Mouse (Mus musculus) brown adipose tissue, adult 24 weeks (tissue): ENCODE results near the gene Fktn. TPM values are rescaled to one million over a fixed set of nuclear protein-coding genes. Genes with fewer than 3 reads are reported as not detected.
"Not testable (repeated sequence)": the region's sequence is repeated elsewhere in the genome, so short reads cannot be mapped to it uniquely, and the experiment has no call there.

ENCODE experiments used
- H3K27ac ChIP-seq: fragments of 200-500 bp; replicated peaks from 2 replicates; pipeline ENCODE4 v1.5.1; 2012; ENCODE audit warnings: low read depth, mild to moderate bottlenecking, low read length
- H3K4me1 ChIP-seq: fragments of 200-500 bp; 2 replicates; pipeline ENCODE4 v1.6.1; 2012; ENCODE audit warnings: low read length, mixed read lengths; ENCODE audit not compliant: control insufficient read depth, insufficient read depth, insufficient read length
- H3K4me3 ChIP-seq: fragments of 200-500 bp; 2 replicates; pipeline ENCODE4 v1.5.1; 2012; ENCODE audit warnings: low read depth, mild to moderate bottlenecking, low read length, moderate library complexity; ENCODE audit not compliant: insufficient read depth
- polyA plus RNA-seq: library from polyadenylated mRNA; stranded (reverse); fragments of >200 nt; gene quantifications from 2 replicates; pipeline ENCODE4 v1.2.4, GENCODE M21; 2012; ENCODE audit not compliant: missing spikeins, insufficient read depth, insufficient read length

The Fktn gene
- 21.2 and 22.3 TPM in 2 replicates for polyA plus RNA-seq

DNA sequence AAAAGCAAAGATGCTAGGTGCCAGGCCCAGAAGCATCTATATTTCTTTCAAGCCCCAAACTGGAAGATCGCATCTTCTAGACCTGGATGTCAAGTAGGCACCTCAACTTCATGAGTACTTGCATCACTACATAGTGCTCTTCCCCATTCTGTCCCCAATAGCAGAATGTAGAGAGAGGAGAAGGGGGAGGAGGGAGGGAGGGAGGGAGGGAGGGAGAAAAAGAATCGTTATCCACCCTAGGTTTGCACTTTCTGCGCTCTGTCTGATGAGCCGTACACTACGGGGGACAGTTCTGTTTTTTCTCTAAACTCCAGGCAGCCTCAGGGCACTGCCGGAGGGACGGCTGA lies at the start of gene Fktn:
Fktn (plus strand) TSS at position 295 of the 347 bp plus-strand sequence.
- H3K4me1 ChIP-seq: no peaks in the 10 kb centered on the region
- H3K4me3 ChIP-seq: peak within 1 kb of the TSS; percentile 97
- peak within 1 kb of the TSS; percentile 82 for H3K27ac ChIP-seq

DNA sequence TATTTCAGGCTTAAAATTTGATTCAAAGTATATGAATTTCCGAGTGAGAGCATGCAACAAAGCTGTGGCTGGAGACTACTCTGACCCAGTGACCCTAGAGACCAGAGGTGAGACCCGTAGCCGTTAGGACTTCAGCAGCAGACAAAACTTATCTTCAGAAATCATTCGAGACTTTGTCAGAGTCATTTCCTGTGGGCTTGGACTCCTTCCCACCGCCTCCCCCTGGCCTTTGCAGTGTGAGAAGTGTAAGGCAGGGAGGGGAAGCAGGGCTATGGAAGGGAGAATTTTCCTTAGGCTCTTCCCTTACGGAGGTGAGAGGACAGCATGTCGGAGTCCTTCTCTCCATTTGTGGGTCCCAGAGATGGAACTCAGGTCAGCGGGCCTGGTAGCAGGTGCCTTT lies 31.7 kb upstream of the Fktn start:
- Histone ChIP-seq H3K4me1 (no peaks in the 10 kb centered on the region), H3K27ac (no peak overlapping the region), H3K4me3 (no peak overlapping the region)

DNA sequence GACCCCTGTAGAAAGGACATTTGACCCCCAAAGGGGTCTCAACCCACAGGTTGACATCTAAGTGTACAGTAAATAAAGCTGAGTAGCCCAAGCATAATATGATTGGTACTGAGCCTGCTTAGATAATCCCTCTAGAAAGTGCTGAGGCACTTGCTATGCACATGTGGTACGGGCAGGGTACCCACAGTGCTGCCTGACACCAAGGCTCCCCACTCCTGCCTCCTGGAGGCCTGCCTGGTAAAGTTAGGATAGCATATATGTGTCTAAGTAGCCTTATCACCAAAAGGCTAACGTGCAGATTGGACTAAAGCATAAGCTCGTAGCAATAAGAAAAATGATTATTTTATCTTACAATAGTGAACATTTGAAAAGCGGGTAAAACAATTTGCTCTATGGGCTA lies 24.8 kb upstream of the Fktn start:
- Histone ChIP-seq H3K27ac (no peak overlapping the region), H3K4me1 (no peaks in the 10 kb centered on the region), H3K4me3 (no peak overlapping the region)

DNA sequence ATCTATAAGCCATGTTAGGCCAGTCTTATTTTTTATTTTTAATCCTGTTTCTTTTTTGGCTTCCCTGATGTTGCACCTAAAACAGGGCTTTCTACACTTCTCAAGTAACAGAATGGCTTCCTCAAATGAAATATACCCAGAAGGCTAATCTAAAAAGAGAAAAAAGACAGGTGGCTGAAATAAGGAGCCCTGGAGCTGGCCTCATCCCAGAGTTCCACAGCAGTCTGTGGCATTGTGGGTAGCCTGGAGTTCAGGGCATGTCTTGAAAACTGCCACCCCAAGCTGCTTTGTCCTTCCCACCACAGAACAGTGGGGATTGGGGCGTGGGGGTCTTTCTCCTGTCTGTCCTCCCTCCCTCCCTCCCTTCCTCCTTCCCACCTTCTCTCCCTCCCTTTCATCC lies 22.4 kb upstream of the Fktn start:
- Histone ChIP-seq H3K27ac (no peak overlapping the region), H3K4me3 (no peak overlapping the region), H3K4me1 (no peaks in the 10 kb centered on the region)

DNA sequence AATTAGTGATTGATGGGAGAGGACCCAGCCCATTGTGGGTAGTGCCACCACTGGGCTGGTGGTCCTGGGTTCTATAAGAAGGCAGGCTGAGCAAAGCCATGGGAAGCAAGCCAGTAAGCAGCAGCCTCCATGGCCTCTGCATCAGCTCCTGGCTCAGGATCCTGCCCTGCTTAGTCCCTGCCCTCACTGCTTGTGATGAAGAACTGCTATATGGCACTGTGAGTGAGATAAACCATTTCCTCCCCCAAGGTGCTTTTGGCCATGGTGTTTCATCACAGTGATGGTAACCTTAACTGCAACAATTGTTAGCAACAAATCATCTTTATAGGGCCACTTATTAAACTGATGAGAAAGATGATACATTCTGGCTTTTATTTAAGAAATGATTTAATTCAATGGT lies 4.6 kb upstream of the Fktn start:
- H3K4me1 ChIP-seq, H3K27ac ChIP-seq, H3K4me3 ChIP-seq: not testable (repeated sequence)

DNA sequence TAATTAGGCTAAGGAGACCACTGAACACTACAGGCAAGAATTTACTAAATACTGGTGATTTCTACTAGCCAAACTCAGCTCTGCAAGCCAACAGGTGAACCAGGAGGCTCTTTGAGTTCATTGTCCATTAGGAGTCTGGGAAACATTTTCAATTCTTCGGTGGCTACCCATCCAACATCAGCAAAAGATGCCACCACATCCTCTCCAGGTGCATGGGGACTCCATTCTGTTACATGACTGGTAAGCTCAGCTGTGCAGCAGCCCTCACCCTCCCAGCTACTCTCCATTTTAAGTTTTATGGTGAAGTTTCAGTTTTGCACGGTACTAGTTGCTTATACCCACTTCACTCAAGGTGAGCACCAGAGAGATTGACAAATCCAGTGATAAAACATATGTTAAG lies 3.8 kb upstream of the Fktn start:
- no peak overlapping the region for H3K4me3 ChIP-seq
- no peaks in the 10 kb centered on the region for H3K4me1 ChIP-seq
- H3K27ac ChIP-seq: no peak overlapping the region

DNA sequence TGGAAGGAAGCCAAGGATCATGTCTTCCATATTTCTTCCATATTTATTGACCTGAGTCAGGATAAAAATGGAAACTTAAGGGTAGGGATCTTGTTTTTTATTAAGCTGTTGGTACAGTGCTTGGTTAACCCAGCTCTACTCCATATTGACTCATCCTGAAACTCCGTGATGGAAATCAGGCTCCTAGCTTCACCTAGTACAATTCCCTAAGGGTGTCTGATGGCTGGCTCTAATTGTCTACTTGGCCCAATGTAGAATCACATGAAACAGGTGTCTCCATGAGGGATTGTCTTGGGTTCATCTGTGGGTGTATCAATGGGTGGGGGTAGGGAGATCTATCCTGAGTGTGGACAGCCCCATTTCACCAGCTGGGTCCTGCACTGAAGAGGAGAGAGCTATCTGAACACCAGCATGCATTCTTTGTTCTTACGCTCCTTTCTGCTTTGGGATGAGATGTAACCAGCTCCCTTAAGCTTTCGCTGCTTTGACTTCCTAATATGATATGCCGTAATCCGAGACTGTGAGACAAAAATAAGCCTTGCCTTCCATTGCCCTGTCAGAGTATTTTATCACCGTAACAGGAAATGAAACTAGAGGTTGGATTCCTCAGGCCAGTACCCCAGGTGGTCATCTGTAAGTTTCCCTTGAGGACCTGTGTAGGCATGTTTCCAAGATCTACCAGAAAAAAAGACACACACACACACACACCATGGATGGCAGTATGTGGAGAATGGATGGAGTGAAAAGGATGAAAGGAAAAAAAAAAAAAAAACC lies 3.1 kb upstream of the Fktn start:
- no peak overlapping the region for H3K27ac ChIP-seq
- no peaks in the 10 kb centered on the region for H3K4me1 ChIP-seq
- H3K4me3 ChIP-seq: no peak overlapping the region

DNA sequence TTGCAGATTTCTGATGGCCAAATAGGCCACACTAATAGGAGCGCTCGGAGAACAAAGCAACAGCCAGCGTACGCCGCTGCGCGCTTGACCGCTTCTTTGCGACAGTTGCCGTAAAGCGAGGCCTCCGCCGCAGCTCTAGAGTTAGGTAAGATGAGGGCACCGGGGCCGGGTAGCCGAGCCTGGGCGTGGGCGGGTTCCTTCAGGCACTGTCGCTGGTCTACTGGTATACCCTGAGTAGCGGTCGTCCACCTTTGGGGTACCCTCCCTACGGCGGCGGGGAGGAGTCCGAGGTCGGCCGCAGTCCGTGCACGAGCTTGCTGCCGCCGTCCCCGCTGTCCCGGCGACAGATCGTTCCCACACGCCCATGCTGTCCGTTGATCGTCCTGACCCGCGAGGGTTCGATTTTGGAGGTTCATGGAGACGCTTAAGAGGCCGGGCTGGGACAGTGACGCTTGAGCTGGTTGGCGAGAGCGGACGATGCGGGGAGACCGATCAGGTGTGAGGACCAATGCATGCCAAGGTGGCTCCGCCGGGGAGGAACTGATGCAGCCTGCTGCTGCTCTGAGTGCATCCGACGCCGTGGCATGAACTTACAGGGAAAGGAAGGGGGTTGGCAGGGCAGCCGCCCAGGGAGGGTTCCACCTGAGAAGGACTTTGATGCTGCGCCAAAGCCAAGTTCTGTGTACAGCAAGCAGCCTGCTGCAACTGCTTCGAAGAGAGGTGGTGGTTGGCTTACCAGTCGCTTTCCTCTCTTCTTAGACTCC lies 435 bp downstream of the Fktn start:
- Histone ChIP-seq H3K27ac (peak overlapping the region; percentile 82), H3K4me3 (peak overlapping the region; percentile 97), H3K4me1 (no peaks in the 10 kb centered on the region)

DNA sequence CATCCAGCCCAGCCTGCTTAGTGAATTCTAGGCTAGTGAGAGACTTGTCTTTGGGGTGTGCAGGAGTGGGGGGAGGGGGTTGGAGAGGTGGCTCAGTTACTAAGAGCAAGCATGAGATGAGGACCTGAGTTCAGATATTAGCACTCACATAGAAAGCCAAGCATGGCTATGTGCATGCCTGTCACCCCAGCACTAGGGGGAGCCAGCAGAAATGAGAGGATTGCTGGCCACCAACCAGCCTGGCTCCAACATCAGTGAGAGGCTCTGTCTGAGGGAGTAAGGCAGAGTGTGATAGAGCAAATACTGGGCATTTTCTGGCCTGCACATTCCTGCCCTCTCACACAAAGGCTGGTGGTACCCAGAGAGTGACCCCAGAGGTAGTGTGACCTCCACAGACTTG lies 2.2 kb downstream of the Fktn start:
- Histone ChIP-seq H3K4me1 (no peaks in the 10 kb centered on the region), H3K27ac (no peak overlapping the region), H3K4me3 (no peak overlapping the region)

DNA sequence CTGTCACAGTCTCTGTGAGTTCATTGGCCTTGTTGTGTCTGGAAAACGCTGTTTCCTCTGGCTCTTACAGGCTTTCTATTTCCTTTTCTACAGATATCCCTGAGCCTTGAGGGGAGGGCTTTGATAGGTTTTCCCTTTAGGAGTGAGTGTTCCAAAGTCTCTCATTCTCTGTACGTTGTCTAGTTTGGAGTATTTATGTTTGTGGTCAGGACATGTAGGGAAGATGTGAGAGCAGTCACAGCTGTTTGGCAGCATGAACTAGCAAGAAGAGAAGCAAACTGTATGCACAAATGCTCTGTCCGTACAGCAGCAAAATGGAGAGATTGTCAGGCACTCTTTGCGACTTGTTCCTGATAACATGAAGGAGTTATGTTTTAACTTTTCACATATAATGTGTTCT lies 3.7 kb downstream of the Fktn start:
- Histone ChIP-seq H3K4me3 (no peak overlapping the region), H3K27ac (peak overlapping the region; percentile 57), H3K4me1 (no peaks in the 10 kb centered on the region)

DNA sequence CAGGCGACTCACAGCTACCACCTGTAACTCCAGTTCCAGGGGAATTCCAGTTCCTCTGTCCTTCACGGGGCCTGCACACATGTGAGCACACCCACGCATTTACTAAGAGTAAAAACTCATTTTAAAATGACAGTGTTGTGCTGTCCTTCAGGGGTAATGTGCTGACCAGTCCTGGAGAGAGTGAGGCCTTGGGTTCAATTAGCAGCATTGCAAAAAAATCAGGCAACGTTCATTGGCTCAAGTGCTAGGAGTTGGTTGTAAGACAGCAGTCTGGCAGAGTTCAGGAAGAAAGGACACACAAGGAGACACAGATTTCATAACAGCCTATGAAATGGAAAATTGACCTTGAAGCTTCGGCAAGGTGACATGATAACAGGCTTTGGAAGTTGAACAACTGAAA lies 4.5 kb downstream of the Fktn start:
- Histone ChIP-seq H3K27ac (peak overlapping the region; percentile 90), H3K4me1 (no peaks in the 10 kb centered on the region), H3K4me3 (no peak overlapping the region)

DNA sequence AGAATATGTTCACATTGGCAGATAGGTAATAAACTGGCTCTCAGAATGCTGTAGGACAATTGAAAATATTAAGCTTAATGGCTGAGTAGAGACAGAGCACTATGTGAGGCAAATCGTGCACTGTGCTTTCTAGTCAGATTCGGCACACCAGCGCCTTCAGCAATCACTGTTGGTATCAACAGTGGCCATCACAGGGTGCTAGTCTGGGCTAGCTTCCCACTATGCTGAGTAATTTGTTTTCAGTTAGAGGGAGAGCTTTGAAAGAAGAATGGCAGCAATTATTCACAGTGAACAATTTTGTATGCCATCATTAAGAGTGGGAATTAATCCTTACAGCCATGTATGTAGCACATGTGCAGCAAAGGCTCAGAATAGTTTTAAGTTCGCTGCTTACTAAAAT lies 8.7 kb downstream of the Fktn start:
- no peak overlapping the region for H3K4me3 ChIP-seq
- H3K27ac ChIP-seq: no peak overlapping the region
- no peaks in the 10 kb centered on the region for H3K4me1 ChIP-seq

DNA sequence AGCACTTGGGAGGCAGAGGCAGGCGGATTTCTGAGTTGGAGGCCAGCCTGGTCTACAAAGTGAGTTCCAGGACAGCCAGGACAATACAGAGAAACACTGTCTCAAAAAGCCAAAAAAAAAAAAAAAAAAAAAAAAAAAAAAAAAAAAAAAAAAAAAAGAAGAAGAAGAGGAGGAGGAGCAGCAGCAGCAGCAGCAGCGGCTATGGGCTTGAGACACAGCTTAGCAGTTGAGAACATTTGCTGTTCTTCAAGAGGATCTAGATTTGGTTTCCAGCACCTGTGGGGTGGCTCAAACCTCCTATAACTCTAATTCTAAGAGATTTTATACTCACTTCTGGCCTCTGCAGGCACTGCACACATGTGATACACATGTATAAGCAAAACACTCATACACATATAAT lies 12.3 kb downstream of the Fktn start:
- H3K27ac ChIP-seq, H3K4me3 ChIP-seq, H3K4me1 ChIP-seq: not testable (repeated sequence)

DNA sequence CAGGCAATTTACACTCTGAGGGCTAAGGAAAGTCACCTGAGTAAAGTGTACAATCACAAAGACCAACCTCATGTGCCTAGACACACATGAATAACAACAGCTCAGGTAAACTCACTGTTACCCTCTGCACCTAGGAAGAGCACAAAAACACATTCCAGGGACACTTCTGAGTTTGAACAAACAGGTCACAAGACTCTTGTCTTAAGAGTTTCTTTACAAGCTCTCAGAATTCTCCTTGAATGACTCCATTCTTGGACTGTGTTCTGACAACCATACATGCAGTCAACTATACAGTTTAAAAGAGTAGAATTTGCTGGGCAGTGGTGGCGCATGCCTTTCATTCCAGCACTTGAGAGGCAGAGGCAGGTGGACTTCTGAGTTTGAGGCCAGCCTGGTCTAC lies 14.3 kb downstream of the Fktn start:
- H3K27ac ChIP-seq: no peak overlapping the region
- no peak overlapping the region for H3K4me3 ChIP-seq
- H3K4me1 ChIP-seq: no peaks in the 10 kb centered on the region

DNA sequence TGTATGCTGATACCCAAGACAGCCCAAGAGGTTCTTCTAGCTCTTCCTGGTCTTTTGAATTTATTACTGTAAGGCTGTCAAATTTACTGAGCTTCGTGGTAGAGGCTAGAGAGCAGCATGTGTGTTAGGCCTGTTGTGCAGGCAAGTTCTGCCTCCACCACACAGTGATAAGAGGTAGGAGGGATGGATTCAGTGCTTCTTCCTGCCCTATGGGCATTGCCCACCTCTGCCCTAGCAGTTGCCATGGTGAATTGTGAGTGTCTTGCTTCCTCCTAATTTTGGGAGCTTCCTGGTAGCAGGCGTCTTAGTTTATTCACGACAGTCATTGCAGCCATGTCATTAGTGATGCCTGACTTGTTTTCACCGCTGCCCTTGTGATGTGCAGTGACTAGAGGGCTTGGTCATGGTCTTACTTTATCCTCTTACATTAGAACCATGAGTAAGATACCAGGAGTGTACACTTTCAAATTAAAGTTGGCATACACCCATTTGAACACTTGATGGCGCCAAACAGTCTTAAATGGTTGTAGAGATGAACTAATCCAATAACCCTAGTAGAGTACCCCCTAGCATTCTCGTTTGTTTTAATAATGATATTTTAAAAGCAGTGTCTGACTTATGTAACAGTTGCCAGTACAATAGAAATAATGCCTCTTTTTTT lies 25.3 kb downstream of the Fktn start:
- no peak overlapping the region for H3K4me3 ChIP-seq
- no peaks in the 10 kb centered on the region for H3K4me1 ChIP-seq
- H3K27ac ChIP-seq: no peak overlapping the region
